Mouse (Mus musculus) thymus, postnatal 10 days (tissue): ENCODE measurements at regions not wholly inside any gene's neighbourhood (a gene's known extent, or its start where the extent isn't known, plus 50 kb on each side); places are given as distances from the start of the nearest gene placed in this dataset.

ENCODE experiments used
- DNase-seq, 2 experiments: peaks; one replicate each; pipeline ENCODE4 v3.0.0; 2021; ENCODE audit warnings: low spot score in 2 of 2

GRCm38 (mm10) chr1:177568056-177568816 lies 126.1 kb downstream of the Zbtb18 start:
- no peak for DNase-seq

GRCm38 (mm10) chr1:177569572-177569971 lies 127.4 kb downstream of the Zbtb18 start:
- DNase-seq = no peak

- DNase-seq = no peak
Observed at GRCm38 (mm10) chr1:177573017-177573725, 131.0 kb downstream of the Zbtb18 start.

DNA sequence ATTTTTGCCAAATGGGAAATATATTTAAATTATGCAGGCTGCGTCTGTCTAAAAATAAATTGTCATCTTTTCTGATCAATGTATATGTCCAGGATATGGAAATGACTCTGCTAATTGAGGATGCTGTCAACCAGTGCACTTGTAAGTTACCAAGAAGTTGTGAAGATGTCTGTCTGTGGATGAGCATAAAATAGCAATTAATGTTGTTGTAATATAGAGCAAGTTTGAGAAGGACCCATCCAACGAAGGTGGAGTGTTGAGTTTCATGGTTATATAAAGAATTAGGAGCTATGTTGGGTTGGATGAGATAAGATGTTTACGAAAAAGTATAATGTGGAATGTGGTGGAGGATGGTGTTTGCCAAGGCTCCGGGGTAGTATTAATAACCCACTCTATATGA lies 131.6 kb downstream of the Zbtb18 start:
- no peak for DNase-seq

GRCm38 (mm10) chr1:177574312-177574711 lies 132.2 kb downstream of the Zbtb18 start:
- no peak for DNase-seq

DNA sequence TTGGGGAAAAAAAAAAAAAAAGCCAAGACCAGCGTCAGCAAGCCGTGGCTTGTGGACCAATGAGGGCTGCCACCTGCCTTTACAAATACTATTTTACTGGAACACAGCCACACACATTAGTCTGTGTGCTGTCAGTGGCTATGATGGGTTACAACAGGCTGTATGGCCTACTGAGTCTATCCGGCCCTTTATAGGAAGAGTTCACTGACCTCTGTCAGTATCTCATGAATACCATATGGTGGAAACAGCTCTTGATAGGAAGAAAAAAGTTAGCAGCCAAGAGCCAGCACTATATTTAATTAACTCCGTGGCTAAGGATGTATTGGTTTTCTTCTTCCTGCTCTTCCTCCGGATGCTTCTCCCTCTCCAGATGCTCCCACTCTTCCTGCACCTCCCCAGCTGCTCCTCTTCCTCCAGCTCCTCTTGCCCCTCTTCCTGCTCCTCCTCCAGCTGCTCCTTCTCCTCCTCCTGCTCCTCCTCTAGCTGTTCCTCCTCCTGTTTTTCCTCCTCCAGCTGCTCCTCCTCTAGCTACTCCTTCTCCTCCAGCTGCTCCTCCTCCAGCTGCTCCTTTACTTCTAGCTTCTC lies 142.2 kb downstream of the Zbtb18 start:
- no peak for DNase-seq

DNA sequence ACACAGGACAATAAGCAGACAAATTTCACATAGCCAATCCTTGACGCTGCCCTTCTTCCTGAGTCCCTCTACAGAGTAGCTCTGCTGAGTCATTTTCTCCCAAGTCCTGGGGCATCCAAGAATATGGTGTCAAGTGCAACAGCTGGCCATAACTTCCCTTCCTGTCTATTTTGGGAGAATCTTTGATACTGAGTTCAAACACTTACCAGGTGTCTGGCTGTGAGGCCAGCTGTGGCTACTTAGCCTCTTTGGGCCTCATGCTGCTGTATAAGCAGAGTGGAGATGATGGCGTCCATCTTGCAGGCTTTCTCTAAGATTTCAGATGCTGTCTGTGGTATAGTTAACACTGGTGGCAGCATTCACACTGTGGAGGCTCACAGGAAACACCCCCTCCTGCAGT lies 143.2 kb downstream of the Zbtb18 start:
- DNase-seq = no peak

DNA sequence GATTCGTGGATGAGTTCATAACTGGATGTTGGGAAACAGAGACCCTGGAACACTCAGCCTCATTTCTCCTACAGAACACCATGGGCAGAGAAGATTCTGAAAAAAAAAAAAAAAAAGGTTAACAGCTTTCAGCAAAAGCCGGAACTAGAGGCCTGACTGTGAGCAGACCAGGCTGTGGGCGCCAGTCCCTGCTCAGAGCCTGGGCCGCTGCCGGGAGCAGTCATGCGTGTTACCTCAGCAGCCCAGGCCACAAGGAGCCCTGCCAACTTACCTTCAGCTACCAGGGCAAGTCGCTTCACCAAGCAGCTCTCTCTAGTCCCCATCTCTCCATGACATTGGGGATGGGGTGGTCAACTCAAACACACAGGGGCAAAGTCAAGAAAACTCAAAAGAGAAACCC lies 140.6 kb upstream of the 1700016C15Rik start:
- no peak for DNase-seq

GRCm38 (mm10) chr1:177589656-177590055 lies 140.0 kb upstream of the 1700016C15Rik start:
- no peak for DNase-seq

- no peak for DNase-seq
Observed at GRCm38 (mm10) chr1:177591742-177592141, 137.9 kb upstream of the 1700016C15Rik start.

GRCm38 (mm10) chr1:177592337-177592736 lies 137.3 kb upstream of the 1700016C15Rik start:
- no peak for DNase-seq

DNA sequence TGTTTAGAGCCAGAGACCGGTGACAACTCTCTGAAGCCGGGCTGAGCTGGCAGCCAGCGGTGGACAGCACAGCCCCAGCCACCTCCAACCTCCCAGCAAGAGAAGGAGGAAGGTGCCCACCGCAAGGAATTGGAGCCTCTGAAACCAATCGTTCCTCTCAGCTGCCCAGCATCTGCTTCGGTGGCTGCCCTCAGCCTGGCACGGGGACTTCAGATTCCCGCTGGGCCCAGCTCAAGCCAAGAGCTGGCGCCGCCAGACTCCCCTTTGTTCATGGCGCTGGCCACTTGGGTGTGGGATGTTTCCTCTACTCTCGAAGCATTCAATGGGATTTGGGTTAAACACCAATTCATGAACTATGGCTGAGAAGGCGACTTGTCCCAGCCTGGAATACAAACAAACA lies 135.3 kb upstream of the 1700016C15Rik start:
- no peak for DNase-seq

- DNase-seq = no peak
Observed at GRCm38 (mm10) chr1:177595326-177595914, 134.2 kb upstream of the 1700016C15Rik start.

DNA sequence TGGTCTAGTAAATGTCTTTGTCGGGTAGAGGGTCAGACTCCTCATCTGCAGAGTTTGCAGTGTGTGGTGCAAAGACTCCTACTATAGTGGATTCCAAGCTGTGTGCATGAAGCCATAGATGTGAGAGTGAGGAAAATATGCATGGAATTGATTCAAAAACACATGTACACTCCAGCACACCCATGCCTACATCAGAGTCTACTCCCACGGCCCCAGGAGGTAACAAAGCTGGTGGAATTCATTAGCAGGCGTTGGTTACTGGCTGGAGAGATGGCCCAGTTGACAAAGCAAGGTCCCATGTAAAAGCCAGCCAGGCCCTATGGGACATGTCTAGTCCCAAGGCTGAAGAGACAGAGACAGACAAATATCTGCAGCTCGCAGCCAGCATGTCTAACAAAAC lies 132.6 kb upstream of the 1700016C15Rik start:
- DNase-seq = no peak

- no peak for DNase-seq
Observed at GRCm38 (mm10) chr1:177605353-177605969, 124.2 kb upstream of the 1700016C15Rik start.

- DNase-seq = no peak
Observed at GRCm38 (mm10) chr1:177607565-177607964, 122.0 kb upstream of the 1700016C15Rik start.

DNA sequence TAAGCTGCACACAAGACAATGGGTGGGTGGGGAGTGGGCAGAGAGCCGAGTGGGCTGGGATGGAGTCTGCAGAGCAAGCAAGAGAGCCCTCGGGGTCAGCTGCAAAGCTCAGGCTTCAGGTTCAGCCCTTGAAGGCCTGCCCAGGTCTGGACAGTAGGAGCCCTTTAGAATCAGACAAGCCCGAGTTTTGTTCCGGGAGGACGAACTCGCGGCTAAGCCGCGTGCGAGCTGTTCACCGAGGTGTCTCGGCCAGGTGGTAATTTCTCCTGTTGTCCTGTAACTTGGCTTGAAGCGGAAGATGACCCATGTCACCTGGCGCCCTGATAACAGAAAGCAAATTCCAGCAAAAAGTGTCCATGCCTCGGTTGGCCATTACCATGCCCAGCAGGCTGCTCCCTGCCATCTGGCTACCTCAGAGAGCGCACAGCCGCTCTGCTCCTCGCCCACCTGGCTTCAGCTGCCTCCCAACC lies 121.0 kb upstream of the 1700016C15Rik start:
- no peak for DNase-seq

- DNase-seq = no peak
Observed at GRCm38 (mm10) chr1:177609226-177609625, 120.4 kb upstream of the 1700016C15Rik start.

- DNase-seq = no peak
Observed at GRCm38 (mm10) chr1:177609683-177610082, 119.9 kb upstream of the 1700016C15Rik start.

GRCm38 (mm10) chr1:177610156-177610555 lies 119.5 kb upstream of the 1700016C15Rik start:
- DNase-seq = no peak

GRCm38 (mm10) chr1:177612546-177612945 lies 117.1 kb upstream of the 1700016C15Rik start:
- DNase-seq = no peak

GRCm38 (mm10) chr1:177615609-177616008 lies 114.0 kb upstream of the 1700016C15Rik start:
- DNase-seq = no peak
